Mouse (Mus musculus) heart, embryonic 12.5 days (tissue): ENCODE data around the gene Arhgap40. TPM values are rescaled to one million over a fixed set of nuclear protein-coding genes. Genes with fewer than 3 reads are reported as not detected.

Experiments
- ATAC-seq: fragments of 200-750 bp; cut with Nextera tagmentation; 2 replicates; pipeline ENCODE4 v1.8.0; 2017; ENCODE audit warnings: moderate TSS enrichment, moderate library complexity; ENCODE audit not compliant: insufficient number of reproducible peaks, low FRiP score
- H3K27ac ChIP-seq: fragments of 300-500 bp; sonication (generic); 2 replicates; pipeline ENCODE4 v1.5.1; 2016; ENCODE audit warnings: mild to moderate bottlenecking, moderate library complexity; ENCODE audit not compliant: poor library complexity, severe bottlenecking
- H3K27me3 ChIP-seq: fragments of 300-500 bp; sonication (generic); replicated peaks from 2 replicates; pipeline ENCODE4 v1.6.1; 2016; ENCODE audit warnings: mild to moderate bottlenecking, moderate library complexity
- H3K36me3 ChIP-seq: fragments of 300-500 bp; sonication (generic); 2 replicates; pipeline ENCODE4 v1.6.1; 2016; ENCODE audit warnings: mild to moderate bottlenecking, moderate library complexity
- H3K4me1 ChIP-seq: fragments of 300-500 bp; sonication (generic); replicated peaks from 2 replicates; pipeline ENCODE4 v1.6.1; 2016; ENCODE audit warnings: mild to moderate bottlenecking
- H3K4me2 ChIP-seq: fragments of 300-500 bp; sonication (generic); 2 replicates; pipeline ENCODE4 v1.6.1; 2016; ENCODE audit warnings: mild to moderate bottlenecking, moderate library complexity
- H3K4me3 ChIP-seq: fragments of 300-500 bp; sonication (generic); 2 replicates; pipeline ENCODE4 v1.5.1; 2016; ENCODE audit warnings: mild to moderate bottlenecking
- H3K9ac ChIP-seq: fragments of 300-500 bp; sonication (generic); 2 replicates; pipeline ENCODE4 v1.6.1; 2016; ENCODE audit warnings: mild to moderate bottlenecking, moderate library complexity
- H3K9me3 ChIP-seq: fragments of 300-500 bp; sonication (generic); replicated peaks from 2 replicates; pipeline ENCODE4 v1.6.1; 2016; ENCODE audit warnings: mild to moderate bottlenecking, moderate library complexity
- WGBS: fragments of 180-500 bp; shearing (Covaris S2); methylation state at CpG from one replicate; pipeline ENCODE4 v1.1.7; 2016; 5-methylcytosine and 5-hydroxymethylcytosine counted together
- polyA plus RNA-seq: library from polyadenylated mRNA; unstranded; fragments of >200 nt; fragmentation: Nextera tagmentation; extraction: Ambion mirVana; gene quantifications from 2 replicates; pipeline ENCODE4 v1.2.1, GENCODE M21; 2016

Gene Arhgap40
- polyA plus RNA-seq, 1 experiment from 2014 or later = 0.19 TPM

DNA sequence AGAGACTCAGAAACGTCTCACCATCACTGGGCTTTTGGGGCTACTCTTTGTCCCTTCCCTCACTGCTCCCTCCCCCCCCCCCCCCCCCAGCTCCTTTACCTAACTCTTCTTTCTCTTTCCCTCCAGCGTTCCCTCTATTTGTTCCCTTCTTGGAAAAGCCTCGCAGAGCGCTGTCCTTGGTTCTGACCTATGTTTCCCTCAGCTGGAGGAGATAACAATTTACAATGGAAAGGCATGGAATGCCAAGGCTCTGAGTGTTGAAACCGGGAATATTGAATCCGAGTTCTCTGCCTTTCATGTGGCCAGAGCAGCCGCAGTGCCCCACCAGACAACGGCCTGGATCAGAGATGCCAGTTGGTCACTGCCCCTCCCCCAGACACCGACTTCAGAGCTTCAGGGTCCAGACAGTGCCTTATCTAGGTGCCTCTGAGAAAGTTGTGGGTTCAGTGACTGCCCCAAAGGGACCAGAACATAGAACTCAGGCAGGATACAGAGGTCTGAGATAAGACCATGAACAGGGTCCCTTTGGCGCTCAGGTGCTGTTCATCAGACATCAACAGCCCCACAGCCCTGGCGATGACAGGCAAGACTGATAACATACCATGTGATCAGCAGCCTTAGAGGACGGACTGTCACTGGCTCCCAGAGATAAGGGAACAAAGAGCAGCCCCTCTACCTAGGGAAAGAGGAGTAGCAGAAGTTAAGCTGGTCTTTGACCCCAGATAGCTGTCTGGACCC lies 72.2 kb downstream of the Arhgap40 start:
- Histone ChIP-seq H3K27me3 (peaks cover 25% of the 10 kb centered on the region), H3K36me3 (no peaks in the 10 kb centered on the region), H3K9me3 (no peaks in the 10 kb centered on the region), H3K4me2 (0 out of 2 replicates have a peak overlapping the region, but pooled peaks have one; percentile 0), H3K4me3 (no peak overlapping the region), H3K4me1 (peaks cover 6% of the 10 kb centered on the region), H3K27ac (no peak overlapping the region), H3K9ac (no peak overlapping the region)
- 2% methylated on average over 12 of the region's 12 CpGs for WGBS
- peak; percentile 81 for ATAC-seq

DNA sequence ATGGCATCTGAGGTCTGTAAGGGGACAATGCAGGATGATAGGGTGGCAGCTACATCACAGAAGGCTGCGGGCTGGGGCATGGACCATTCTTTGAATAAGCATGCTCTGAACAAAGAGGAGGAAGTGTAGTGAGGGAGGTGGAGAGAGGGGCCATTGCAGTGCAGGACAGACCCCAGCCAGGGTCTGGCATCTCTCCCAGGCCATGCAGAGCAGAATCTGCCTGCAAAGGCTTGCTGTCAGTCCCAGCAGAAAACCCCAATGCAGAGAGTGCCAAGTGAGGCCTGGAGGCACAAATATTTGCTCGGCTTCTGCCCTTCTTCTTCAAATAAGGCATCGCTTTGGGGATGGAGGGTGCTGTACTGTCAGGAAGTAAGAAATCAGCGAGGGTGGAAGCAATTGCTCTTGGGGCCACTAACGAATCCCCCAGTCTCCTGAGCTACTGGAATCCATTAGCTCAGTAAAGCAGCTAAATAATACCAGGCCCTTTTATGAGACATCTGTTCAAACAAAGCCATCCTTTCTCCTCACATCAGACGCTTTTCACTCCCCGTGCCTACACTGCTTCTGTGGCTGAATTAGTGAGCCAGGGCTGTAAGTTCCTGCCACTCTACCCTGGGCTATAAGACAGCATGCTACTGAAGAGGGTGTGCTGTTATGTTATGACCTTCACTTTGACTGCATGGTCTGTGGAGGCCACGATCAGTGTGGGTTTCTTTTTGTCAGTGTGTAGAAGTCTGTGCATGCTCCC lies 76.1 kb downstream of the Arhgap40 start:
- Histone ChIP-seq H3K4me2 (no peak overlapping the region), H3K9ac (no peak overlapping the region), H3K4me1 (peaks cover 6% of the 10 kb centered on the region), H3K36me3 (no peaks in the 10 kb centered on the region), H3K4me3 (no peak overlapping the region), H3K9me3 (no peaks in the 10 kb centered on the region), H3K27ac (no peak overlapping the region), H3K27me3 (peaks cover 33% of the 10 kb centered on the region)
- 53% methylated on average over 8 of the region's 8 CpGs for WGBS
- ATAC-seq = no peak

DNA sequence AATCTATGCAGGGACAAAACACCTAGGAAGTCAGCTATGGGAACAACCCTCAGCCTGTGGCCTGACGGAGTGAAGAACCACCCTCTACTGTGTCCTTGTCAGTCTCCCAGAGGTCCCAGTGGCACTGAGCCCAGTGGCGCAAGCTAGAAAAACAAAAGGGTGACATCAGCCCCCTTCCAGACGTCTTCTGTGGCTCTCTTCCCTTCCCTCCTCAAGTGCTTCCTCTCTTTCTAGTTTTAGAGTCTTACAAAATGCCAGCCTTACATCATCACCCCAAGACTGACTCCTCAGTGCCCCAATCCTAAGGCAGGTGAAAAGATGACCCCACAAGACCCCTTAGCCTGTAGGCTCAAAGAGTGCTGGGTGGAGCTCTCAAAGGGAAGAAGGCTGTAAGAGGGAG lies 77.9 kb downstream of the Arhgap40 start:
- no peak overlapping the region for H3K4me2 ChIP-seq
- H3K9me3 ChIP-seq = no peaks in the 10 kb centered on the region
- H3K9ac ChIP-seq = no peak overlapping the region
- no peaks in the 10 kb centered on the region for H3K4me1 ChIP-seq
- ATAC-seq = no peak
- WGBS = 44% methylated on average over 3 of the region's 3 CpGs
- no peaks in the 10 kb centered on the region for H3K36me3 ChIP-seq
- peaks cover 40% of the 10 kb centered on the region for H3K27me3 ChIP-seq
- H3K27ac ChIP-seq = no peak overlapping the region
- no peak overlapping the region for H3K4me3 ChIP-seq

DNA sequence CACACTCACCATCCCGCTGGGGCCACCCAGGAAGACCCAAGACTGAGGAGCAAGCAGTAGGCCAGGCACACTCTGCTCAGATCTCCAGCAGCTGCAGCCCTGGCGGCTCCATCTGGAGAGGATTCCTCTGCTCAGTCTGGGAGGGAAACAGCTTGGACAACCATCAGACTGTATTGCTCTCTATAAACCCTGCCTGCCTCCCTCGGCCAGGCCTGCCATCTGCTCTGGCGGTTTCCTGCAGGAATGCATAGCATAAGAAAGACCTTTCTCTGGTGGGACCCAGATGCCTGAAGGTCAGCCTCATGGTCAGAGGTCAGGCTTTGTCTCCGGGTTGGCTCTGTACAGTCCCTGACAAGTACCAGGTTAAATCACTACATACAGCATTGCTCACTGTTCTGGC lies 78.7 kb downstream of the Arhgap40 start:
- no peaks in the 10 kb centered on the region for H3K36me3 ChIP-seq
- no peak overlapping the region for H3K4me2 ChIP-seq
- no peak overlapping the region for H3K9ac ChIP-seq
- H3K9me3 ChIP-seq = no peaks in the 10 kb centered on the region
- WGBS = 50% methylated on average over 5 of the region's 5 CpGs
- H3K27ac ChIP-seq = no peak overlapping the region
- no peak overlapping the region for H3K4me3 ChIP-seq
- H3K4me1 ChIP-seq = no peaks in the 10 kb centered on the region
- no peak for ATAC-seq
- peaks cover 48% of the 10 kb centered on the region for H3K27me3 ChIP-seq

- Histone ChIP-seq H3K9me3 (no peaks in the 10 kb centered on the region), H3K36me3 (no peaks in the 10 kb centered on the region), H3K9ac (no peak overlapping the region), H3K27me3 (peaks cover 49% of the 10 kb centered on the region), H3K4me3 (no peak overlapping the region), H3K4me2 (no peak overlapping the region), H3K27ac (no peak overlapping the region), H3K4me1 (no peaks in the 10 kb centered on the region)
- WGBS = 65% methylated on average over 4 of the region's 4 CpGs
- no peak for ATAC-seq
Observed at GRCm38 (mm10) chr2:158593371-158593770, 80.8 kb downstream of the Arhgap40 start.

- no peaks in the 10 kb centered on the region for H3K9me3 ChIP-seq
- H3K36me3 ChIP-seq = no peaks in the 10 kb centered on the region
- ATAC-seq = peak; percentile 45
- no peak overlapping the region for H3K9ac ChIP-seq
- no peaks in the 10 kb centered on the region for H3K4me1 ChIP-seq
- no peak overlapping the region for H3K4me2 ChIP-seq
- H3K27ac ChIP-seq = no peak overlapping the region
- peaks cover 55% of the 10 kb centered on the region for H3K27me3 ChIP-seq
- H3K4me3 ChIP-seq = no peak overlapping the region
- under 1% methylated on average over 12 of the region's 12 CpGs for WGBS
Observed at GRCm38 (mm10) chr2:158595103-158595502, 82.5 kb downstream of the Arhgap40 start.

DNA sequence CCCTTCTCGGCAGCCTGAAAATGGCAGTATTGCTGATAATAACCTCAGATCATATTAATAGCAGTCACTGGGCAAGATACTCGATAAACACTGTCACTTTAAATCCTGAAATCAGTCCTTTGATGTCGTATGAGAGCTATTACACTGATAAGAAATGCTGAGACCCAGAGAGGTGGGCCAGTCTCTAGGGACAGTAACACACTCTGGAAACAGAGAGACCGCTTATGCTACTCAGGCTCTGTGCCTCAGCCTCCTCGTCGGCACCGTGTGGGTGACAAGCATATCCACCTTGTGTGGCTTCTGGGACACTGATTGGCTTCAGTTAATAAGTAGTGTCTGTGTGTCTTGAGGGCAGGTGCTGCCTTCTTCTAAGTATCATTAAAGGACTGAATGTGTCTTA lies 83.0 kb downstream of the Arhgap40 start:
- H3K4me2 ChIP-seq = no peak overlapping the region
- peaks cover 56% of the 10 kb centered on the region for H3K27me3 ChIP-seq

GRCm38 (mm10) chr2:158596803-158597202 lies 84.2 kb downstream of the Arhgap40 start:
- H3K4me1 ChIP-seq = no peaks in the 10 kb centered on the region
- H3K27me3 ChIP-seq = peaks cover 65% of the 10 kb centered on the region
- H3K9me3 ChIP-seq = no peaks in the 10 kb centered on the region
- no peaks in the 10 kb centered on the region for H3K36me3 ChIP-seq
- no peak for ATAC-seq
- H3K4me3 ChIP-seq = no peak overlapping the region
- no peak overlapping the region for H3K27ac ChIP-seq
- H3K9ac ChIP-seq = no peak overlapping the region
- H3K4me2 ChIP-seq = no peak overlapping the region
- 58% methylated on average over 1 of the region's 1 CpGs for WGBS

More for the DNA sequence above, 83.0 kb downstream of the Arhgap40 start:
- Histone ChIP-seq H3K9ac (no peak overlapping the region), H3K4me1 (no peaks in the 10 kb centered on the region), H3K9me3 (no peaks in the 10 kb centered on the region), H3K4me3 (no peak overlapping the region), H3K27ac (no peak overlapping the region), H3K36me3 (no peaks in the 10 kb centered on the region)
- ATAC-seq = no peak
- whole genome bisulfite sequencing = 33% methylated on average over 7 of the region's 7 CpGs

Other genes starting within 250 kb of the Arhgap40 start
- gene Lbp, start 206.3 kb upstream of the Arhgap40 start, polyA plus RNA-seq = 12.3 and 13.3 TPM in 2 replicates
- 0.55 and 1.1 TPM in 2 replicates for gene Snhg11, start 137.2 kb upstream of the Arhgap40 start, polyA plus RNA-seq
- 12.8 and 15.8 TPM in 2 replicates for gene Ralgapb, start 102.9 kb upstream of the Arhgap40 start, polyA plus RNA-seq
- gene Adig, start 10.2 kb upstream of the Arhgap40 start, polyA plus RNA-seq = not detected in 2 replicates
- 0.08 TPM in 1 of 2 replicates, not detected in the other for gene Slc32a1, start 98.0 kb downstream of the Arhgap40 start, polyA plus RNA-seq
- gene Actr5, start 112.1 kb downstream of the Arhgap40 start, polyA plus RNA-seq = 10.1 and 11.1 TPM in 2 replicates
- gene Ppp1r16b, start 152.6 kb downstream of the Arhgap40 start, polyA plus RNA-seq = 4.0 and 4.6 TPM in 2 replicates